Mouse (Mus musculus): ENCODE data around the gene Gm8267. TPM values are rescaled to one million over a fixed set of nuclear protein-coding genes. Genes with fewer than 3 reads are reported as not detected.
"Not testable (repeated sequence)": the region's sequence is repeated elsewhere in the genome, so short reads cannot be mapped to it uniquely, and the experiment has no call there.

Gene Gm8267
- total RNA-seq (2021): not detected
- long read RNA-seq, experiment 1: 0 reads
- long read RNA-seq, experiment 2: 0 reads

GRCm38 (mm10) chr14:44750240-44750639 lies at the start of gene Gm8267:
Gm8267 (minus strand) TSS chr14:44750340.
- DNase-seq: no peak
- intact Hi-C loops (cut with DNase I): no loop called here

- intact Hi-C loops (cut with DNase I); DNase-seq: not testable (repeated sequence)
Measured at GRCm38 (mm10) chr14:44789537-44790382, 39.6 kb upstream of the Gm8267 start.

DNA sequence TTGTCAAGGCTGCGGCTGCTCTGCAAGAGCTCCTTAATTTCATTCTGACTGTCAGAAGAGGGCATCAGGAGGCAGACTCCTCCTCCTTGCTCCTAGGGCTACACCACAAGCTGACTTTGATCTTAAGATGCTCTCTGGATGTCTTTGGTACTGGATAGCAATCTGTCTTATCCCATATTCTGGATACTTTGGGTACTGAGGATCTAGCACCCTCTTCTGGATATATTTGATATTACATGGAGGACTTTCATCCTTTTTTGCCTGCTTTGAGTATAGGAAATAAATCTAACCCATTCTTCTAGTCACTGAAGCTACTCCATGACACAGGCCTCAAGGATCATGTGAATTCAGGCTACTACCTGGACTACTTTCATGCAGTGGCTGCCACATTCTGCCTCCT lies 7.4 kb downstream of the Gm8267 start:
- DNase-seq; intact Hi-C loops (cut with DNase I): not testable (repeated sequence)

GRCm38 (mm10) chr14:44730711-44731110 lies 19.4 kb downstream of the Gm8267 start:
- DNase-seq; intact Hi-C loops (cut with DNase I): not testable (repeated sequence)

DNA sequence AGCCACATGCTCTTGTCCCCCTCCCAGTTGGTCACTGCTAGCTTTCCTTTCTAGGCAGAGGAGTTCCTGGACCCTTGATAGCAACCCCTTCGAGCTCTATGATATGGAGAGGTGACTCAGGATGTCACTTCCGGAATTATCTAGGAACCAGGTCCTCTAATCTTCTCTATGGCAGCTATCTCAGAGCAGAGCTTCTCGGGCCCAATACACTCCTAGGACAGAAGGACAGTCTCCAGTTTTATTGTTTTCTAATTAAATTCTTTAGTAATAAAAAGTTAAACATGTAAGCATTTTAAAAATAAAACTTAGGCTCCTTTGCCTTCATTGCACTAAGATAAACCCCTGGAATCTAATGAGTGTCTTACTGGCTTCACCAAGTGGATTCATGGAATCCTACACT lies 43.8 kb downstream of the Gm8267 start, which contains the start of gene Gm8257:
Gene Gm8257 (minus strand): TSS at position 101 of the 400 bp plus-strand sequence.
- DNase-seq; intact Hi-C loops (cut with DNase I): not testable (repeated sequence)

Other genes with a start within 250 kb of the Gm8267 start
- not detected for gene Gm17093, start 232.1 kb downstream of the Gm8267 start, total RNA-seq (2021)
- gene Gm8247, start 167.2 kb downstream of the Gm8267 start, total RNA-seq (2021): not detected
- not detected for gene Gm5624, start 122.4 kb downstream of the Gm8267 start, total RNA-seq (2021)
- gene Gm8257, start 43.9 kb downstream of the Gm8267 start, total RNA-seq (2021): not detected
- not detected for gene Ptgdr, start 109.0 kb upstream of the Gm8267 start, total RNA-seq (2021)
- under 1 TPM; 0.32 to 0.48 TPM for gene Ptger2, start 237.9 kb upstream of the Gm8267 start, total RNA-seq (2021)